Mouse (Mus musculus): ENCODE results near the gene Dock2.

Dock2 gene

GRCm38 (mm10) chr11:34427212-34427611 is 356.5 kb downstream of the Dock2 start:
- no peak for DNase-seq (ENCODE audit: low read depth, low spot score)

GRCm38 (mm10) chr11:34424546-34424945 is 359.1 kb downstream of the Dock2 start:
- no peak for DNase-seq (ENCODE audit: low read depth, low spot score)

- DNase-seq (ENCODE audit: low read depth, low spot score): no peak
These were observed 362.6 kb downstream of the Dock2 start for GRCm38 (mm10) chr11:34421061-34421460.

GRCm38 (mm10) chr11:34416619-34416979 is 367.1 kb downstream of the Dock2 start:
- no peak for DNase-seq (ENCODE audit: low read depth, low spot score)

GRCm38 (mm10) chr11:34415884-34416618 is 367.6 kb downstream of the Dock2 start:
- DNase-seq (ENCODE audit: low read depth, low spot score): no peak

- no peak for DNase-seq (ENCODE audit: low read depth, low spot score)
These were observed 376.8 kb downstream of the Dock2 start for GRCm38 (mm10) chr11:34406850-34407249.

- no peak for DNase-seq (ENCODE audit: low read depth, low spot score)
These were observed 377.4 kb downstream of the Dock2 start for GRCm38 (mm10) chr11:34406309-34406708.

- DNase-seq (ENCODE audit: low read depth, low spot score): no peak
These were observed 378.4 kb downstream of the Dock2 start for GRCm38 (mm10) chr11:34405311-34405710.

GRCm38 (mm10) chr11:34401343-34401742 is 382.3 kb downstream of the Dock2 start:
- DNase-seq (ENCODE audit: low read depth, low spot score): no peak

- no peak for DNase-seq (ENCODE audit: low read depth, low spot score)
These were observed 385.1 kb downstream of the Dock2 start for GRCm38 (mm10) chr11:34398555-34398954.

GRCm38 (mm10) chr11:34397661-34398060 is 386.0 kb downstream of the Dock2 start:
- no peak for DNase-seq (ENCODE audit: low read depth, low spot score)

GRCm38 (mm10) chr11:34395802-34396201 is 387.9 kb downstream of the Dock2 start:
- DNase-seq (ENCODE audit: low read depth, low spot score): no peak

GRCm38 (mm10) chr11:34392105-34392504 is 391.6 kb downstream of the Dock2 start:
- DNase-seq (ENCODE audit: low read depth, low spot score): no peak

GRCm38 (mm10) chr11:34389261-34390116 is 394.2 kb downstream of the Dock2 start:
- no peak for DNase-seq (ENCODE audit: low read depth, low spot score)

- DNase-seq (ENCODE audit: low read depth, low spot score): no peak
These were observed 398.5 kb downstream of the Dock2 start for GRCm38 (mm10) chr11:34385001-34385688.

- no peak for DNase-seq (ENCODE audit: low read depth, low spot score)
These were observed 399.5 kb downstream of the Dock2 start for GRCm38 (mm10) chr11:34384178-34384577.

- DNase-seq (ENCODE audit: low read depth, low spot score): no peak
These were observed 400.2 kb downstream of the Dock2 start for GRCm38 (mm10) chr11:34383501-34383900.

- DNase-seq (ENCODE audit: low read depth, low spot score): no peak
These were observed 406.0 kb downstream of the Dock2 start for GRCm38 (mm10) chr11:34377649-34378048.

- no peak for DNase-seq (ENCODE audit: low read depth, low spot score)
These were observed 408.1 kb downstream of the Dock2 start for GRCm38 (mm10) chr11:34375557-34375956.

GRCm38 (mm10) chr11:34372224-34372623 is 411.5 kb downstream of the Dock2 start:
- DNase-seq (ENCODE audit: low read depth, low spot score): no peak

GRCm38 (mm10) chr11:34356109-34356508 is 427.6 kb downstream of the Dock2 start:
- no peak for DNase-seq (ENCODE audit: low read depth, low spot score)

GRCm38 (mm10) chr11:34355406-34355805 is 428.3 kb downstream of the Dock2 start:
- DNase-seq (ENCODE audit: low read depth, low spot score): no peak
